Mouse (Mus musculus) thymus, adult 2 months (tissue): ENCODE measurements around the gene Timeless.

Experiments
- CTCF ChIP-seq: fragments of 200-500 bp; IDR thresholded peaks from 2 replicates; pipeline ENCODE4 v1.5.1; 2012; ENCODE audit warnings: mild to moderate bottlenecking, control low read depth, low read length, moderate library complexity, borderline replicate concordance; ENCODE audit not compliant: control insufficient read depth, poor library complexity, insufficient read depth; ENCODE audit errors: extremely low read depth
- POLR2A ChIP-seq: fragments of 200-500 bp; IDR thresholded peaks from 2 replicates; pipeline ENCODE4 v1.6.1; 2012; ENCODE audit warnings: mild to moderate bottlenecking, low read length, control low read depth, moderate library complexity; ENCODE audit not compliant: control insufficient read depth, poor library complexity, insufficient read depth; ENCODE audit errors: extremely low read depth

DNA sequence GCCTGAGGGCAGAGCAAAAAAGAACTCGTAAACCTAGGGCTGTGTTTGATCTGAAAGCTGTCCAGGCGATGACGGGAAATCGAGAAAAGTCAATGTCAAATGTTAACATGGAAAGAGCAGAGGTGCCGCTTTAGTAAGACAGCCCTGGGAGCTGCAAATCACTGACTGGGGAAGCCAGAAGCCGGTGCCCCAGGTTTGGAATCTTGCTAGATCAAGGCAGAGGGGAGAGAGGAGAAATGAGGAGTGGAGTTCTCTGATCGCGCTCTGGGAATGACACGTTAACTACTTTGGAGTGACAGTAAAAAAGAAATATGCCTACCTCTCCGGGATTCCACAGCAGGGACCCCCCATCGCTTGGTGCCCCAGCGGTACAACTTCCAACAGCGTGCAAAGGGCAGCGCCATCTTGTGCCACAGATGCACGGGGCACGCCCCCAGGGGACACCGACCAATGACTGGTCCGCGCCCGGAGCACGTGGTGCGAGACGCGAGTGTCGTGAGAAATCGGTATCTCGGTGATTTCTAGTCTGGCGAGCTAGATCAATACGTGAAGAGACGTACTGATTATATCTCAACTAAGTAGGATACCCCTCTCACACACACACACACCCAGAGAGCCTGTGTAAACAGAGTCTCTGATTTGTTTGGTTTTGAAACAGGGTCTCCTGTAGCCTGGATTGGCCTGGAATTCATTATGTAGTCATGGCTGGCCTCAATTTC is 20.3 kb upstream of the Timeless start, which contains the start of gene Spryd4:
- peak; percentile 43; the same call in 1 of the 2 replicates for TF ChIP-seq CTCF
- peak; percentile 63 for TF ChIP-seq POLR2A
